Mouse (Mus musculus) adrenal gland, postnatal 10 days (tissue): ENCODE data around the gene Ahnak. TPM values are rescaled to one million over a fixed set of nuclear protein-coding genes. Genes with fewer than 3 reads are reported as not detected.

ENCODE experiments used
- DNase-seq: peaks from one replicate; pipeline ENCODE4 v3.0.0; 2021; ENCODE audit warnings: mixed read lengths
- long read RNA-seq, 2 experiments: library from polyadenylated mRNA; stranded (forward); transcript quantifications; one replicate each; pipeline ENCODE4 v2.0.0; 2021
- total RNA-seq, 2 experiments: library from RNA; stranded (reverse); gene quantifications; 2 replicates each; pipeline ENCODE4 v1.2.3; 2021

The Ahnak gene
- total RNA-seq, result 100 to 1,000 TPM; 146 to 184 TPM
- long read RNA-seq, experiment 1, full-length matches to known transcripts, result 19 of 57 reads
- long read RNA-seq, experiment 1, partial matches to known transcripts, result 16 of 57 reads
- long read RNA-seq, experiment 1, other reads (novel, unspliced or antisense), result 22 of 57 reads
- long read RNA-seq, experiment 2, transcript Ahnak-201 (6 exons, 830 nt), result major isoform, 9 of 15 reads
- long read RNA-seq, experiment 2, partial matches to known transcripts, result 1 of 15 reads
- long read RNA-seq, experiment 2, other reads (novel, unspliced or antisense), result 5 of 15 reads

DNA sequence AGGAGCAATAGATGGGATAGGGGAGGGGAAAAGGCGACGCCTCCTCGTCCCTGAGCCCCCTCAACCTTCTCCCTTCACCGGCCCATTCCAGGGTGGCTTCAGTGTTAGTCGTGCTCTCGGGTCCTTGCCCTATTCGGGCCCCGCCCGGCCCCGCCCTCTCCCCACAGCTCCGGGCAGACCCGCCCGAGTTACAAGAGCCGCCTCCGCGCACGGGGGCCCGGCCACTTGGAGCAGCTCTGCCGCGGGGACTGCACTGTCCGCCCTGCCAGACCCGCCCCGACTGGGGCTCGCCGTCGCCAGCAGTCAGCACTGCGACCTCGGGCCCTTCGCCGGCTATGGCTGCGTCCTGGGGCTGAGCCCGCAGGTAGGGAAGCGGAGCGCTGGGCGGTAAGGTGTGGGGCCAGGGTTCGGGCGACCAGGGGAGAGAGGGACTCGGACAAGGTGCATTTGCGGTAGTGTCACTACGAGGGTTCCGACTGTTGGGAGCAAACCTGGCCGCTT is at the start of gene Ahnak:
TSS of gene Ahnak (plus strand) at position 219 of the 501 bp plus-strand sequence.
- peak; percentile 92 for DNase-seq

DNA sequence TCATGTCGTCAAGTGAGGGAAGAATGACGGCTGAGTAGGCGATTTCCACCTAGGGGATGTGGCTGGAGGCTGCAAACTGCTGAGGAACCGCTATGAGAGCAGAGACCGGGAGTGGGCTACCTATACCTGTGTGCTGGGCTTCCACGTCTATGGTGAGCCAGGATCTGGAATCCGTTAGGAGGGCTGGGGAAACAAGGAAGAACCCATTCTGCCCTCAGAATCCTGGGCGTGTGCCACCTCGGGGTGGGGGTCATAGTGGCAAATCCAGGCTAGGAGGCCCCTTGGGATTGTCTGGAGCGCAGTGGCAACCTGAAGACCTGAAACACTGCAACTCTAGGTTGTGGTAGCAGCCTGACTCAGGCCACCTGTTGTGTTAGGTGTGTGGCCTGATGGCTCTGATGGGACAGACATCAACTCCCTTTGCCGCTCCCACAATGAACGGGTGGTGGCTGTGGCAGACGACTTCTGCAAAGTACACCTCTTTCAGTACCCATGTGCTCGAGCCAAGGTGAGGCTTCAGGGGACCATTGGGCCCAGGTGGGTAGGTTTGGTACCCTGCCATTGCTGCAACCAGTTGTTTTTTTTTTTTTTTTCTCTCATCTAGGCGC is 48.5 kb upstream of the Ahnak start:
- no peak for DNase-seq

DNA sequence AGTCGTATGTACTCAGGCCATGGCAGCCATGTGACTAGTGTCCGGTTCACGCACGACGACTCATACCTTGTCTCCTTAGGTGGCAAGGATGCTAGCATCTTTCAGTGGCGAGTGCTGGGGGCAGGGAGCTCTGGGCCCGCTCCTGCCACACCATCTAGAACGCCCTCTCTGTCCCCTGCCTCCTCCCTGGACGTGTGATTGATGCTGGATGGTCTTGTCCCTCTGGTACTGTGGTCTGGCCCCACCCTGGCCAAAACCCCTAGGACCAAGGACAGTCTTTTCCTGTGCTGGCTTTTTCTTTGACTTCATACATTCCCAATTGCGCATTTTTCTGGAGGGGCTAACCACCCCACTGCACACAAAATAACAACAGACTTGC is 48.0 kb upstream of the Ahnak start:
- DNase-seq, result no peak

DNA sequence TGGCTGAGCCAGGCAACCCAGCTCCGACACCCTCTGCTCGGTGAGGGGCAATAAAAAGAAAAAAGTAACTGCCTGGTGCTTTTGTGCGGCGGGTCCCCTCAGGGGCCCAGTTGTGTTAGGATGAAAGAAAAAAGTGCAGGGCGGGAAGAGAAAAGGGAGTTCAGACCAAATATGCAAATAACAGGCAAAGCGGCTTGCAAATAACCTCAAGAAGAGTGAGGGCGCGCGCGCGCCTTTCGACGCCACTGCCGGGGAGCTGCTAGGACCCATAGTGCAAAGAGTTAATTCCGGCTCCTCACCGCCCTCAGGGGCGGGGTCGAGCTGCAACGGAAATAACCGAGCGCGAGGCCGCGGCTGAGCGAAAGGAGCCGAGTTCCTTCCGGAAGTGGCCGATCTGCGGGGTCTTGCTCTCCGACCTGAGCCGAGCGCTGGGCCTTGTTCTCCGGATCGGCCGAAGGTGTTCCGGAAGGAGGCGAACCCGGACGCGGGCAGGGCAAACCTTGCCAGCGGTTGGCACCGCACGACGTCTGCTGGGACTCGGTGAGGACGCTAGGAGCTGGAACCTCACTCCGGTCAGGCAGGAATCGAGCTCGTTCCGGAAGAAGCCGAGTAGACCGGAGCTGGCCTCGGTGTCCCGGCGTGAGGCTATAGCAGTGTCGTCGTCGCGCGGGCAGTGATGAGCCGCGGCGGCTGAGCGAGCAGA is 47.4 kb upstream of the Ahnak start, which contains the start of gene Mta2:
TSS of gene Mta2 (plus strand) at position 361 of the 703 bp plus-strand sequence.
- DNase-seq, result peak; percentile 99

DNA sequence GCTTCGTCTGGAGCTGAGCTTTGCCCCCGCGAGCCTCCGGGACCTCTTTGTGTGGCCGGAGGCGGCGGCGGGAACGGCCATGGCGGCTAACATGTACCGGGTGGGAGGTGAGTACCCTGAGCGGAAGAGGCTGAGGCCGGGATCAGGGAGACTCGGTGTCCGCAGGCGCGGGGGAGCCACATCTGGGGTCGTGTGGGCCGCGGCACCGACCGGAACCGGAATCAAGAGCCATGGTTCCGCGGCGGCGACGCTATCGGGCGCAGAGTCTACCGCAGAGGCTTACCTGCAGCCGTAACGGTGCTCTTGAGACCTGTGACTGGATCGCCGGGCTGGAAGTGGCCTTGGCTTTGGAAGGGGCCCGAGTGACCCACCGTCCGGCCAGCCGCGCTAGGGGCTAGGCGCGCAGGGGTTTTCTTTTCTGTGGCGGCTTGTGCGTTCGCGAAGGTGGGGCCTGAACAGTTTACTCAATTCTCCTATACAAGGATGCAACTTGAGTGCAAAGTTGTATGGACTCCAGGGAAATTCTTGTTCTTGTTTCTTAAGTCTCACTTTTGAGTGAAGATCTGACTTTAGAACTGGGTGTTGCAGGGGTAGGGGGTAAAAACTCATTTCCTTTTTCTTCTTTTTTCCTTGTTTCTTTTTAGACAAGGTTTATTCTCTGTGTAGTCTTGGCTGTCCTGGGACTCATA is 46.7 kb upstream of the Ahnak start:
- peak; percentile 74 for DNase-seq

- no peak for DNase-seq
Observed at GRCm38 (mm10) chr19:8943047-8943446, 46.0 kb upstream of the Ahnak start.

DNA sequence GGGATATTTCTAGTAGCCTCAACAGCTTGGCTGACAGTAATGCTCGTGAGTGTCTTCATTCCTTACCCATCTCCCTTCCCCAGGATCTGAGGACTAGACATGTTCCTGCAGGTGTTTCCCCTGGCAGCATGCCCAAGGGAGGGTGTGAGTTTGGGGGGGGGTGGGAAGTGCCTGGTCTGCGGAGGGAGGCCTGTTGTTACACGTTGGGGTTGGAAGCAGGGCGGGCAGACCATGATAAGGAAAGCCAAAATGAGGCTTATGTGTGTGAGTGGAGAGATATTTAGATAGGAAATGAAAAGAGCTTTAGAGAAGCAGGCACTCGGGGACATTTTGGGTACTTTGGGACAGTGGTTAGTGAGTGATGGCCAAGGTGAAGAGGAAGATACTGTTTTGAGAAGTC is 45.0 kb upstream of the Ahnak start:
- no peak for DNase-seq

DNA sequence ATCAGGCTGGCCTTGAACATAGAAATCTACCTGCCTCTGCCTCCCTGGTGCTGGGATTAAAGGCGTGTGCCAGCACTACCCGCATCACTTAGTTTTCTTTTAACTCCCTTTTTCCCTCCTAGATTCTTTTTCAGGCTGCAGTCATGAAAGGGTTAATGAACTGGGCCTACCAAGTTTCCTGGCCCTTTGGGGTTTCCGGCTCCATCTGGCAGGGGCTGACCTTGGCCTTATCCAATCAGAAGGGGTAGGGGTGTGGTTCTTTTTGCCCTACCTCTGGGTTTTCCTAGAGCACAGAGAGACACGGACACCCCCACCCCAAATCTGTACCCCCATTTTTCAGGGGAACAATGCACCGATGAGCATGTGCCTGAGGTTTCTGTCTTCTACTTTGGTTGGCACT is 44.3 kb upstream of the Ahnak start:
- peak; percentile 92 for DNase-seq

DNA sequence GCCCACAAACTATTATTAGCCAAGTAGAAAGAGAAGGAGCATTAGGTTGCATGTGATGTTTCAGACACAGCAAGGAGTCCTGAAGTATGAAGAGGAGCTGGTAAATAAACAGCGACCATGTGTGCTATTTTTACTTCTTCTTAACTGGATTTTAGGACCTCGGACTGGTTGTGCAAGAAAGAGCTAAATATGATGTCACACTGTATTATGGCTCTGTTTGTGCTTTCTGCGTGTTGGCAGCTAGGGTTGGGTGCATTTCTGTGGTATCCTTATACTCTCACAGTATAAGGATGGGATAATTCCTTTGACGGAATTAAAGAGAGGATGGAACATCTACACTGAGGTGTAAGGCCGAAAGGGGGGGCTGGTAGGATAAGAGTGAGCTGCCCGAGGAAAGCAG is 43.8 kb upstream of the Ahnak start:
- DNase-seq, result no peak

DNA sequence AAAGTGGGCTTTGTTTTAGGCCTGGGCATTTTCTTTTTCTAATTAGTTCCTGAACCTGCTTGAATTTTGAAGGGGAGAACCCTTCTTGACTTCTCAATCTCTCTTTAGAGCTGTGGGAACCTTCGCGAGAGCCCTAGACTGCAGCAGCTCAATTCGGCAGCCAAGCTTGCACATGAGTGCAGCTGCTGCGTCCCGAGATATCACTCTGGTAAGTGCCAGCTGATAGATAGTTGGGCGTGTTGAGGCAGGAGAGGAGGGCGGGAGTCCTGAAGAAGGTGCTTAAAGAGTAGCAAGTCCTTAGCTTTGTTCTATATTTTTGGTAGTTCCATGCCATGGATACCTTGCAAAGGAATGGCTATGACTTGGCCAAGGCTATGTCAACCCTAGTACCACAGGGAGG is 42.2 kb upstream of the Ahnak start:
- DNase-seq, result no peak

GRCm38 (mm10) chr19:8950190-8950589 is 38.9 kb upstream of the Ahnak start:
- no peak for DNase-seq

GRCm38 (mm10) chr19:8952241-8952640 is 36.8 kb upstream of the Ahnak start:
- DNase-seq, result no peak

DNA sequence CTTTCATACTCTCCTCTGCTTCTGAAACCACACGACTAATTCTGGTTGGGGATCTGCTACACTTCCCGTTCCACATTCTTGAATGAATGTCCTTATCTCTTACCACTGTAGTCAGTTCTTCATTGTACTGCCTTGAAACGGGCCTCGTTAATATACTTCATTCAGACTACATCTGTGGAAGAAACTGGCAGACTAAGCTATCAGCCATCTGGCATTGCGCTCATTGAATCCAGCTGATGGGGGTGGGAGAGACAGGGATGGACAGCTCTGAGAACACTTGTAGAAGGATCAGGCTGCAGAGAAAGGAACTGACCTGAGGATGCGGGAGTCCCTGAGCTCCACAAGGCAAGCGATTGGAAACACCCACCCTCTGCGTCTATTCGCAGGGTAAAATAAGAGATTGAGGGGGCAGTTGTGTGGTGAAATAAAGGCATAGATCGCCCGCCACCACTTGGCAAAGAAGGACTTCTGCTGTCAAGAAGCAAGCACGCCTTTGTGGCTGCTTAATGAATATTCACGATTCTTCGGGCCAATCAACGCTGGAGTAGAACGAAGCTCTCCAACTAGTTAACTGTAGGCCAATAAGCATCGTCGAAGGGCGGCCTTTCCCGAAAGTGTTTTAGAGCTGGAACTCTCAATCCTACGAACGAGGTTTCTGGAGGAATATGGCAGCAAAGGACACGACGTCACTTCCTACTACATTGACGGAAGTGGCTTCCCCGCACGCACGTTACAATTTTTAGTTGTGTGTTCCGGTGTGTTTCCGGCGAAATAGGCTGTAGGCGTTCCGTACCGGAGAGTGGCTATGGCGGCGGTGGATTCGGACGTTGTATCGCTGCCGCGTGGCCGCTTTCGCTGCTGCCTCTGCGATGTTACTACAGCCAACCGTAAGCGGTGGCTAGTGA is 35.7 kb upstream of the Ahnak start, which contains the start of gene Tut1:
TSS of gene Tut1 (plus strand) at position 713 of the 905 bp plus-strand sequence.
- DNase-seq, result peak; percentile 92

GRCm38 (mm10) chr19:8954171-8954570 is 34.9 kb upstream of the Ahnak start:
- DNase-seq, result no peak

GRCm38 (mm10) chr19:8962256-8962655 is 26.8 kb upstream of the Ahnak start:
- DNase-seq, result no peak

DNA sequence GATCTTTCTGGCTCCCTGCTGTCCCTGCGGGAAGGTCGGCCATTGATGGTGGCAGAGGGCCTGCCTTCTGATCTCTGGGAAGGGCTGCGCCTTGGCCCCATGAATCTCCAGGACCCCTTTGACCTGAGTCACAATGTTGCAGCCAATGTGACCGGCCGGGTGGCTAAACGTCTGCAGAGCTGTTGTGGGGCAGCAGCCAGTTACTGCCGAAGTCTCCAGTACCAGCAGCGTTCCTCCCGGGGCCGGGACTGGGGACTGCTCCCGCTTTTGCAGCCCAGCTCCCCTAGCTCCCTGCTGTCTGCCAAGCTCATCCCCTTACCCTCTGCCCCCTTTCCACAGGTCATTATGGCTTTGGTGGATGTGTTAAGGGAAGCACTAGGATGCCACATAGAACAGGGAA is 24.0 kb upstream of the Ahnak start:
- DNase-seq, result no peak

DNA sequence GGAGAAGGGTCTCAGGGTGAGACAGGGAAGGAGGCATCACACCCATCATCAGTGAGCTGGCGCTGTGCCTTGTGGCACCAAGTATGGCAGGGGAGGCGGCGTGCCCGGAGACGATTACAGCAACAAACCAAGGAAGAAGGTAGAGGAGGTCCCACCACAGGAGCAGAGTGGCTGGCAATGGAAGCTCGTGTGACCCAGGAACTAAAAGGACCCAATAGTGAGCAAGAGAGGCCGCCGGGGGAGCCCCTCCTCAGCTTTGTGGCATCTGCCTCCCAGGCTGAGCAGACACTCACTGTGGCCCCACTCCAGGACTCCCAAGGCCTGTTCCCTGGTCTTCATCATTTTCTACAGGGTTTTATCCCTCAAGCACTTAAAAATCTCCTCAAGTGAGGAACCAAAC is 23.3 kb upstream of the Ahnak start:
- DNase-seq, result no peak

- DNase-seq, result no peak
Observed at GRCm38 (mm10) chr19:8966198-8966589, 22.9 kb upstream of the Ahnak start.

DNA sequence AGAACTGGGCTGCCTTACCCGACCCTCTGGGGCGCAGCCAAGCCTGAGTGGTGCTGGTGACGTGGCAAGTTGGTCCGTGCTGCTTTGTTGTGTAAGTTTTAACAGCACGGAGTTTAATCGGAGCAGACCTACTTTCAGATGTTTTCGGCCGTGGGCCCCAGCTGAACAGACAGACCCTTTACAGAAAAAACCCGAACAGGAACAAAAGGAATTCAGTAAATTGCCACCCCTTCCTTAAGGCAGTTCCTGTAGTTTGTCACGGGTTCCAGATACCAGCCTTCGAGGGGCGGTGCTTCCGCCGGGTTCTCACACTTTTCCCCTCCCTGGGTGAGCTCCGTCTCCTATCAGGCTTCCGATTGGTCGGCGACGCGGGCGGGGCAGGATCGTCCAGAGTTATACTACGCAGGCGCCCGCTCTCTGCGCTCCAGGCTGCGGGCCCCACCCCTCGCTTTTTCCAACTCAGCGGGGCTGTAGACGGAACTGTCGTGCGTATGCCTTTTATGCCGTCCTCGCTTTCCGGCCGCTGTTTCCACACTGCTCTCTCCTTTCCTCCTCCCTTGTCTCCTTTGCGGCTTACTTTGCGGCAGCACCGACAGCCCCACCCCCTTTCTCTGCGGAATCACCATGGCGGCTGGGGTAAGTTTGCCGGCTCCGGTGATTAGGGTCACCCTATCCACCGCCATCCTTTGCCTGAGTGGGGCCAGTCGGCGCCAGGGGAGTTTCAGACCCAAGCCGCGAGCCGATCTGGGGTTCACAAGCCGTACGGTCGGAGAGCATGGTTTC is 22.3 kb upstream of the Ahnak start, which contains the start of gene Eef1g:
TSS of gene Eef1g (plus strand) at position 452 of the 783 bp plus-strand sequence.
- DNase-seq, result peak; percentile 98

- no peak for DNase-seq
Observed at GRCm38 (mm10) chr19:8967373-8967743, 21.7 kb upstream of the Ahnak start.

- DNase-seq, result no peak
Observed at GRCm38 (mm10) chr19:8967893-8968292, 21.2 kb upstream of the Ahnak start.
